Mouse (Mus musculus) cerebellum, adult 2 months (tissue): ENCODE measurements around the gene Smg6.

Experiments
- CTCF ChIP-seq: fragments of 200-500 bp; IDR thresholded peaks from 2 replicates; pipeline ENCODE4 v1.5.1; 2011; ENCODE audit warnings: low read depth, mild to moderate bottlenecking, control low read depth, low read length, moderate library complexity, borderline replicate concordance; ENCODE audit not compliant: insufficient read depth
- POLR2A ChIP-seq: fragments of 200-500 bp; IDR thresholded peaks from 2 replicates; pipeline ENCODE4 v1.6.1; 2011; ENCODE audit warnings: low read length, control low read depth, borderline replicate concordance; ENCODE audit not compliant: insufficient read depth

GRCm38 (mm10) chr11:75051239-75051638 is 125.6 kb downstream of the Smg6 start:
- TF ChIP-seq CTCF, result no peak
- no peak for TF ChIP-seq POLR2A
